Mouse (Mus musculus) lung, embryonic 16.5 days (tissue): Measurements from ENCODE around the gene Dusp6. TPM values are rescaled to one million over a fixed set of nuclear protein-coding genes. Genes with fewer than 3 reads are reported as not detected.

ENCODE experiments used
- polyA plus RNA-seq: library from polyadenylated mRNA; unstranded; fragments of >200 nt; fragmentation: Nextera tagmentation; extraction: Ambion mirVana; gene quantifications from 2 replicates; pipeline ENCODE4 v1.2.1, GENCODE M21; 2015

The Dusp6 gene
- polyA plus RNA-seq, 1 experiment from 2014 or later = 80.3 TPM

Other genes starting within 250 kb of the Dusp6 start
- gene Poc1b, start 156.2 kb upstream of the Dusp6 start, polyA plus RNA-seq = 17.3 and 22.7 TPM in 2 replicates
- gene Galnt4, start 155.1 kb upstream of the Dusp6 start, polyA plus RNA-seq = 15.1 and 17.1 TPM in 2 replicates
- not detected in 2 replicates for gene Phxr2, start 136.9 kb upstream of the Dusp6 start, polyA plus RNA-seq